Mouse (Mus musculus) thymus, postnatal 36 days (tissue): ENCODE results near the gene Ccdc157.
"Not testable (repeated sequence)": the region's sequence is repeated elsewhere in the genome, so short reads cannot be mapped to it uniquely, and the experiment has no call there.

Source experiments
- DNase-seq, 2 experiments: peaks; one replicate each; pipeline ENCODE4 v3.0.0; 2022; ENCODE audit warnings: mixed read lengths in 2 of 2

The Ccdc157 gene

DNA sequence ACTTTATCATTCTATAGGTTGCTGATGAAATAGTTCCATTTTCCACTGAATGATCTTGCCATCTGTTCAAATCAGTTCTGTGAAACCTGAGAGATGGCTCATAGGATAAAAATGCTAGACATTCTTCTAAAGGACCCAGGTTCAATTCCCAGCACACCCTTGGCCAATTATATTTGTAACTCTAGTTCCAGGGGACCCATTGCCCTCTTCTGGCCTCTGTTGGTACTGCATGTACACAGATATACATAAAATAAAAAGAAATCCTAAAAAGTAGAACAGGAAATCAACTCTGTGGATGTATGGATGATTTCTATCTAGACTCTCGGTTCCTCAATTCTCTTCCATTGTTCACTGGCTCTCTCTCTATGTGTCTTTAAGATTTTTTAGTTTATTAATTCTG is 33.0 kb downstream of the Ccdc157 start:
- DNase-seq: no peak

DNA sequence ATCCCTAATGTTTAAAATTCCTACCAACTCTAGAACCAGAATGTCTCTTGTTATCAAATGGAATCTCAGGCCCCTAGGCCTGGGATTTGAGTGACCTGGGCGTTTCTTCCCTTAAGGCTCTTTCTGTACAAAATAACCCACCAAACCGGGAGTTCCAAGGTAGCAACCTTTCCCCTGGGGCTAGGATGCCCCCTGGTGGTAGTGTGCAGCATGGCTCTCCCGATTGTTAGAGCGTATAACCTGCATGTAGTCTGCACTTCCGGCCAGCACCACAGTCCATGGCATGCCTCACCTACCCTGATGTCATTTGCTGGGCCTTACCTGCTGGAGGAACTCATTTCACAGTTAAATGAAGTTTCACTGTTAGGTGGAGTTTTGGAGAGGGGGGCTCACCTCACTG is 36.2 kb downstream of the Ccdc157 start:
- peak; percentile 24 to 30 for DNase-seq

DNA sequence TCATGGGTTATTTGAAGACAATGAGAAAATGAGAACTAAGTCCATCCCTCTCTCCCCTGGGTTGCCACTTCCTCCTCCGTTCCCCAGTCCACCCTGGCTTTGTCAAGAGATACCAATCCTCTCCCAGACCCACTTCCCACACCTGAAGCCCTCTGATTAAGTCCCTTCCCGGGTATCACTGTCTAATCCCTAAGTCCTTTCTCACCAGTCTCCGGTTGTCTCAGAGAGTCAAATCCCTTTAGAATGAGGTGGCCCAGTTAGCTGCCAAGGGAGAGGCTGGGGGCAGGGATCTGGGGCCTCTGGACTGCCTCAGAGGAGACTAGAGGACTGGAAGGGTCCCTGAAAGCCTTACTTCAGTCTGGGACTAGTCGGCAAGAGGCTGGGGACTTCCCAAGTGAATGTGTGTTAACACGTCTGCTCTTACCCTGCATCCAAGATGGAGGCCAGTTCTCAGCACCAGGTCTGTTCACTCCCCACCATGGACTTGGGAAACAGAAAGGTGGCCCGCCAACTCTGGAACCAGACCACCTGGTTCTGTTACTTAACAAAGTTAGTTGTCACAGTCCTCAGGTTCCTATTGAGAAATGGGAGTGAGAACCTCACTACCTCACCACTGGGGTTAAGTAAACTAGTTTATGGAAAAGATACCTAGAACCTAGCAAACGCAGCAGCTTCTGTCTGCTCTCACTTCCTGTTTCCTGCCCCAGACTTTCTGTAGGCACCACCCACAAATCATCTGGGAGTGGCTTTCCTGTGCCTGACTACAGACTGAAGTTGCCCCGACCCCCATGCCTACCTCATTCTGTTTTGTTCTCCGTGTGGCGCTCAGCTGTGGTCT is 37.1 kb downstream of the Ccdc157 start, which contains the start of gene Sec14l2:
TSS of gene Sec14l2 (minus strand) at position 674 of the 838 bp plus-strand sequence.
- peak; percentile 19 to 40 for DNase-seq

DNA sequence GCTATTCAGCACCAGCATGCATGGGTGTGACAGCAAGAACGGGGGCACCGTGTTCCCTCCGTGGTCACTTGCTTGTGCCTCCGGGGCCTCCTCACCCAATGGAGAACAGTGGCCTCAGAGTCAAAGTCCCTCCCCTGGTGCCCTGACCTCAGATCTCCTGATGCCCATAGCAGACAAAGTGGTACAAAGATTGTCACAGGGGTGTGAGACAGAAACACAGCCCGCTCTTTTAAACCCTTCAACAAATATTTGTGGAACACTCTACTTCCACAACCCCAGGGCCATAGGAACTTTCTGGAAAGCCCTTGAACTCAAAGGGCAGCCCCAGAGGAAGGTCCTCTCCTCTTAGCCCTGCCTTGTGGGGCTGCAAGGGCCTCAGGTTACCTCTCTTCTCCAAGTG is 37.9 kb downstream of the Ccdc157 start:
- no peak for DNase-seq

DNA sequence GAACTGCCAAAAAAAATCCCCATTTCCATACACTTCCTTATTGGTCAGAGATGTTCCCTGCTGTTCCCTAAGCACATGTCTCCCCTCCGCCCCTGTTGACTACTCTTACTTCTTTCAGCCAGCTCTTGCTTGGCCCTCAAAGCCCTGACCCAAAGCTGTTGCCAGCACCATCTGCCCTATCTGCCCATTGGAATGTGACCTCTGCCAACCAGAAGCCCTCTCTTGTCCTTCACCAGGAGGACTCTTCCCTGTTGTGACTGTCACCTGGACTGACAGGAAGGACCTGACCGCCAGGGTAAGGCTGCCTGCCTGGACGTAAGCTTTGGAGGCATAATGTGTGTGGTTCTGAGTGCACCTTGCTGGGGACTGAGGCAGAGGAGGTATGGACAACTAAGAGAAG is 38.4 kb downstream of the Ccdc157 start:
- DNase-seq: no peak

DNA sequence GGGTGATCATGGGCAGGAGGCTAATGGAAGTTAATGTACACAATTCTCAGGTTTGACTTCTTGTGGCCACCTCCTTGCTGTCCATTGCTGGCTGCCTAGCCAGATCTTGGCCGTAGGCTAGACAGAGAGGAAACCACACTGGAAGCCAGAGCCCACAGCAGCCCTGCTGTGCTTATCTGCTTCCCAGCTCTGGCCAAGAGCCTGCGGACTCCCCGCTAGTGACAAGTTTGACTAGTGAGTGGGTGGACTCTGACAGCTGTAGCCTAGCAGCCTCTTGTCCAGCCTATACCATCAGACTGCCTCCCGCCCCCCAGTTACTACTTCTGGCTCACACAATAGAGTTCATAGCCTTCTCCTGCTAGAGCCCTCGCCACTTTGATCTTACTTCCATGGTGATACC is 40.5 kb downstream of the Ccdc157 start:
- DNase-seq: no peak

DNA sequence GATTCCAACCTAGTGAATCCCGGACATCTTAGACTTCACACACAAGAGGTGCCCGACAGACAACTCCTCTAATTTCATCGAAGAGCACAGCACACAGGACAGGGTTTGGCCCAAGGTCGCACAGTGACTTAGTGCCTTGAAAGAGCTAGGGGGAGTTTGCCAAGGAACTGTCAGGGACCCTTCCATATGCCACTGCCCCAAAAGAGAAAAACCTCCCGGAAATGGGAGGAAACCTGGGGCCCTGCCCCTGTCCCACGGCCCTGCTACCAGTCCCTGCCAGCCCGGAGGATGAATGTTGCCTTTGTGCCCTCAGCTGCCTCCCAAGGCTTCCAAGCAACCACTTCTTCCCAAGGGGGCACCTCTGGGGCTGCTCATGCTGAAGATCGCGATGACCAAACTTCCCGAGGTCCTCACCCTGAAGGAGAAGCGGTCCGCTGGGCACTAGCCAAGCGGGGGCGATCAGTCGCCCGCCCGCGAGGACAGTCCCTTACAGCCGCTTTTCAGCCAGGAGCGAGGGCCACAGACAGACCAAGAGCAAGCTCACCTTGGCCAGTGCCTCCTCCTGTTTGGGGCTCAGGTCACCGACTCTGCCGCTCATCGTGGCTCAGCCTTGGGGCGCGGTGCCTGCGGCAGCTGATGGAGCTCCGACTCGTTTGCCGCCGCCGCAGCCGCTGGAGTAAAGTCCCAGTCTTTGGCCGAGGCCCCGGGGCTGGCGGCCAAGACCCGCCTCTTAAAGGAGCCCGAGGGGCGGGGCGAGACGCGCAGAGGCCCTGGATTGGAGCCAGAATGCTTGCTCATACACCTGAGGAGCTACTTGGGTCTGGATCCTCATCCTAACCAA is 41.8 kb downstream of the Ccdc157 start:
- no peak for DNase-seq

DNA sequence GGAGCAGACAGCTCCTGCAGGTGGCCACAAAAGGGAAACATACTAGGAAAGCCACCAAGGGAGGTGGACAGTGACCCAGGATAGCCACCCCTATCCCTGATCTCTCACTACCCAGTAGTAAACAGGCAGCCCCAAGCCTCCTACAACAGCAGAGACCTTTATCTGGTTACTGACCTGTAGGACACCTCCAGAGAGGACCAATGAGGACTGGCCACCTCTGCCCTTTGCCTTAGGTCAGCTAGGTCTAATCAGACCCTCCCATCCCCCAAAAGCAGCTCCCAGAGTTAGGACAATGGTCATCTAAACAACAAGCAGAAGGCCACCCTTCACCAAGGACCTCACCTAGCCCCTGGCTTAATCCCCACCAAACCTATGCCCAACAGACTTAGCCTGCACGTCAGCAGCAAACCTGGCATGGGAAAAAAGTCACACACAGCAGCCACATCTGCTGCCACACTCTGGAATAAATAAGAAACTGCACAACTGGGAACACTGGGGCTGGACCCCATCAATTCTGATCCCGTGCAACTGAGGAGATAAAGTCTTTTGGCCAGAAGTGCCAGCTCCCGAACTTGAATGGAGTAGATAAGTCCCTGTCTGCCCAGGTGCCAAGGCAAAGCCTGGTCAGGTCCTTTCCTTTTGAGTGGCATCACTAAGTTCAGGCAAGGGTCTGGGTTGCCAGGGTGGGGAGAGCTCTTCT is 42.6 kb downstream of the Ccdc157 start:
- DNase-seq: no peak

DNA sequence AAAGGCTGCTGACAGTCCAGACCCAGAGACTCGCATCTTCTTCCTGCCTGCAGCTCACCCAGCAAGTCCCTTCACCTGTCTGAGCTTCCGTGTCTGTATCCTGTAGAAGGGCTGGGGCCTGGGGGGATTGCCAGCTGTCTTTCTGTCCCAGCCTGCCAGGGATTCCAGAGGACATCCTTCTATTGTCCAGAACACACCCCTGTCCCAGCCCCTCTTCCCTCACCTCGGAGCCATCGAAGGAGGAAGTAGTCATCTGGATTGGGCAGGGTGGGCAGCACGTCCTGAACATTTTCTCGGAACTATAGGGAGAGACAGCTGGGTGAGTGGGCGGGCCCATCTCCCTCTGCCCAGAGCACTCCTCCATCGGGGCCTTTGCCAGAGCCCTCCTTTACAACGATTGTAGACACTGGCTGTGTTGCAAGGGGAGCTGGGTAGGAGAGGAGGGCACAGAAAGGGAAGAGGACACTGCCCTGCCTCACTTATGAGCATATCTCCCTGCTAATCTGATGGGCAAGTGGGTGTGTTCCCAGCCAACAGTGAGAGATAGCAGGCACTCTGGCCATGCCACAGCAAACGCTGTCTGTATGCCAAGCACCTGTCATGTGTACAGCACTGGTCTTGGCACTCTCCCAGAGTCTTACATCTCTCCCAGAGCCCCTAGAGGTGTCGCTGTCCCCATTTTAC is 43.5 kb downstream of the Ccdc157 start:
- DNase-seq: no peak

DNA sequence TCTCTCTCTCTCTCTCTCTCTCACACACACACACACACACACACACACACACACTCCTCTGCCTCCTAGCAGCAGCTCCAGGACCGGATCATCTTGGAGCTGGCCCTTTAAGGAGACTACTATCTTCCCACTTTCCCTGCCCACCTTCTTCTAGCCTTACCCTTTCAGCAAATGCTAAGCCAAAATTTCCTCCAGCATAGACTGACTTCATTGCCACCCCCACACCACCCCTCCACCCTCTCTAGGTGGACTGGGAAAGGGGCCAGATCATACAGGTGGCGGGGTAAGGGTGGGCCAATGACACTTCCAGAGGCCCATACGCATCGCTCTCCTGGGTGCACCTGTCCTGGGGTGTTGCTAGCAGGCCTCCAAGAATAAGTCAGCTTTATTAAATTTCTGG is 44.7 kb downstream of the Ccdc157 start:
- DNase-seq: no peak

DNA sequence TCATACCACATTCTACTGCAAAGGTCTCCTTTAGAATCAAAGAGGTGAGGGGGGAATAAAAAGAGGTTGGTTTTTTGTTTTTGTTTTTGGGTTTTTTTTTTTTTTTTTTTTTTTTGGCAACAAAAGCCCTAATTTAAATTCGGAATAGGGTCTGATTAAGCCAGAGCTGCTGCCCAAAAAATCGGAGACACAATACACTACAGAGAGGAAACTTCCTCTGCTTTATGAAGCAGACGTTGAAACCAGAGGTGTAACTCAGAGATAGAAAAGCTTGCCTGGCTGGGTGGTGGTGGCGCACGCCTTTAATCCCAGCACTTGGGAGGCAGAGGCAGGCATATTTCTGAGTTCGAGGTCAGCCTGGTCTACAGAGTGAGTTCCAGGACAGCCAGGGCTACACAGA is 45.6 kb downstream of the Ccdc157 start:
- not testable (repeated sequence) for DNase-seq

DNA sequence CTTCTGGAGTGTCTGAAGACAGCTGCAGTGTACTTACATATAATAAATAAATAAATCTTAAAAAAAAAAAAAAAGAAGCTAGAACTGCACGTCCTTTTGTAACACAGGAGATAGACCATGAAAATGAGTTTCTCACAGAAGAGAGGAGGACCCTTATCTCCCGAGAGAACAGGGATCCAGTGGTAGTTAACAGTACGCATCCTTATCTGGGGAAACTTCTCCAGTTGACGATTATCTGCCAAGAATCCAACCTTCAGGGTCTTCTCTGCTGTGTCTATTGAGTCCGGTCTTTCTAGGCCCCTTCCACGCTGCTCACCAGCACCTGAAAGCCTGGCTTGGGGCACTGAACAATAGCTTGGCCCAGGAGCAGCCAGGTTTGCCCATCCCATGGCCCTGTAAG is 46.1 kb downstream of the Ccdc157 start:
- DNase-seq: no peak

DNA sequence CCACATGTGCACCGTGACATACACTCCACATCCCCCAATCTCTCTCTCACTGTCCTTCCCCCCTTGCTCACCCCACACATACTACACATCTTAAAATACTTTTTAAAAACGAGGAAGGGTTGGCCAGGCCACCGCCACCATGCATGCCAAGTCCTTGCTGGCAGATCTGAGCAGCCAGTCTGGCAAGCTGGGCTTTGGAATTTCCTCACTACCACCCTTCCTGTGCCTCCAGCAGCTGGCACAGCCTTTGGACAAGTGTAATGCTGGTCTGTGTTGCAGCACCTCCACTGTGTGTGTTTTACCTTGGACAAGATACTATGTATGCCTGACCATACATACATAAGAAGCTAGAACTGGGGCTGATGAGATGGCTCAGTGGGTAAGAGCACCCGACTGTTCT is 46.6 kb downstream of the Ccdc157 start:
- no peak for DNase-seq

DNA sequence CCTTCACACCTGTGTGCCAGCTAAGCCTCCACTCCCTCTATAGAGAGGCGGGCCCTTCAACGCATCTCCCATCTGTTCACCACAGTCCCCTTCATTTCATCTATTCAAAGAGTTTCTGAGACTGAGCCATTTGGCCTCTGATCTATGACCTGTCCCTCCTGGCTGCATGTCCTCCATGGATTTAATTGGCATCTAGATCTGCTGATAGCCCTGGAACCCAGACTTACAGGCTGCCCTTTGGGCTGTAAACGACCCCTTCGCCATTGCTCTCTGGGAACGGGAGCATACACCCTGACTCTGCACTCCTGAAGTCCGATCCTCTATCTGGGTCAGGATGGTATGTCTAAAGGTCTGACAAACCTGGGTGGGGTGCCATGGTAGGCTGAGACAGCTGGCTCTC is 47.2 kb downstream of the Ccdc157 start:
- no peak for DNase-seq

DNA sequence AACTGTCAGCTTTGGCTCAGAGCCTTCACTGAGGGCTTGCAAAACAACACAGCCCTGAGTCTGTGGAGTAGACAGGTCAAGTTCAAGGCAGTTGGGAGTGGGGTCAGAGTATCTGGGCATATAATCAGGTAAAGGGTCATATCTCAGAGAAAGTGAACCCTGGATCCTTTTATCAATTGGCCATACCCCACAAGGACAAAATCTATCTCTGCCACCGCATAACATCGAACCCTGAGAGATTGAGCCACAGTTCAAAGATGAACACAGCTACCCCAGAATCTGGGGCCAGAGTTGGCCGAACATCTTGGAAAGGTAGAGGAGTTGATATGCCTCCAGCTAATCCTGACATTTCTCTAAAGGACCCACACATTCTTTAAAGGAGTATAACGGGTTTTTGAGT is 48.1 kb downstream of the Ccdc157 start:
- no peak for DNase-seq

DNA sequence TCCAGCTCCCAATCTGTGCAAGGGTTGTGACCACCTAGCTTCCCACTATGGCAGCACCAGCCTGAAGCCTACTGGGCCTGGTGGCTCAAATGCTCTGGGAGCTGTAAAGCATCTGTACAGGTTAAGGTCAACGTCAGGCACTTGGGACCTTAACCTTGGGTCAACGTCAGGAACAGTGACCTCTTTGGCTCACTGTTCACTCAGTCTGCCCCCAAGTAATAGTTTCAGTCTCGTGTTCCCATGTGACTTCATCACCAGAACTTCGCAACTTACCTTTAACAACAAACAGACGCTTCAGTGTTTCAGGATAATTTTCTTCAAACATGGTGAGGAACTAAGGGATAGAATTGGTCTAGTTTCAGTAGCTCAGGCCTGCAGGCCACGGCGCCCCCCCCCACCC is 51.4 kb downstream of the Ccdc157 start:
- DNase-seq: no peak

DNA sequence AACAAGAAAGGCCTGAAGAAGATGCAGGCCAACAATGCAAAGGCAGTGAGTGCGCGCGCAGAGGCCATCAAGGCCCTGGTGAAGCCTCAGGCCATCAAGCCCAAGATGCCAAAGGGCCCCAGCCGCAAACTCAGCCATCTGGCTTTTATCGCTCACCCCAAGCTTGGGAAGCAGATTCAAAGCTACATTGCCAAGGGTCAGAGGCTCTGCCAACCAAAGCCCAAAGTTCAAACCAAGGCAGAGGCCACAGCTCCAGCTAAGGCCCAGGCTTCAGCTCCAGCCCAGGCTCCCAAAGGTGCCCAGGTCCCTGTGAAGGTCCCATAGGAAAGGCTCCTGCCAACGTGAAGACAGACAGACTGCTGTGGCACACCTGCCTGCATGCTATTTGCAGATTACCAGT is 52.2 kb downstream of the Ccdc157 start:
- not testable (repeated sequence) for DNase-seq

DNA sequence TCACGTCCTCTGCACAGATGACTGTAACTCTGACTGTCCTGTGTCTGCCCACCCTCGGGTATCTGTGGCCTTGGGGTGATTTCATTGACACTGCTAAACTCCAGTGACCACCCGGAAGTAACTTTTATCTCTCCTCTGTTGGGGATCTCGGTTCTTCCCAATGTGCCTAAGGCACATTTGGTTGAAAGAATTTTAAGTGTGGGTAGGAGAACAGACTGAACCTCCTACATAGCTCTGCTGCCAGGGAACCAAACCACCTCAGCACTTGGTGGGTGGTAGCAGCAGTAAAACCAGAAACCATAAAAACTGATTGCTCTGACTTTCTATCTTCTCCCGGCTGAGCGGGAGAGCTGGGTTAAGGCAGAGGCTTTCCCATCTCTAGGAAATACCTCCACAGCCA is 54.6 kb downstream of the Ccdc157 start:
- no peak for DNase-seq

DNA sequence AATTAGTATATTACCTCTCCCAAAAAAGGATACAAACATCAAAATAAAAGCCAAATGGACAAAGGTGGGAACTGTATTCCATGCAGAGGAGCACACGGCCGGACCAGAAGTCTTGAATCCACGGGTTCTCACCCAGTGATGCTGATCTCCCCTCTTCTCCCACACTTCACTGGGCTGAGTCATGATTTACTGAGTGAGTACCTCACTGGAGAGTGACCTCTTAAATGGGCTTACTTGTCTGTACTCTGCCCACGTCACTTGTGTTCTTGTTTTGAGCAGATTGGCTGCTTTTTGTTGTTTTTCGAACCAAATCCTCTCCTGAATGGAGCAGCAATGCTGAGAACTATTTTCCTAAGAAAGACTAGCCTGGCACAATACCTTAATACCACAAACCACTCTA is 55.1 kb downstream of the Ccdc157 start:
- DNase-seq: no peak

DNA sequence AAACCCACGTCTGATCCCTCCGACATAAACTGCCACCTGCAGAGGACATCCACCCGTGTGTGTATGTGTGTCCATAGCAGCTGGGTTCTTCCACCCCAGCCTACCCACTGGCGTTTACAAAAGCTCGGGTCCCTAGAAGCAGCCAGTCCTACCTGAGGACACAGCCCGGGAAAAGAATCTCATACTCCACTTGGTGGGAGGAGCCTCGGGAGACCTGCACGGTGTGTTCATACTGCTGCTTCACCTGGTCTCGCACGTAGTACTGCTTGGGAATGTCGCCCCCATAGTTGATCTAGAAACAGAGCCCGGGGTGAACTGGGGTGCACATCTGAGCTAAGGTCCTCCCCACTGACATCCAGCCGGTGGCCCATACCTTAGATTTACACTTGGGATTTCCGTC is 56.6 kb downstream of the Ccdc157 start:
- no peak for DNase-seq

DNA sequence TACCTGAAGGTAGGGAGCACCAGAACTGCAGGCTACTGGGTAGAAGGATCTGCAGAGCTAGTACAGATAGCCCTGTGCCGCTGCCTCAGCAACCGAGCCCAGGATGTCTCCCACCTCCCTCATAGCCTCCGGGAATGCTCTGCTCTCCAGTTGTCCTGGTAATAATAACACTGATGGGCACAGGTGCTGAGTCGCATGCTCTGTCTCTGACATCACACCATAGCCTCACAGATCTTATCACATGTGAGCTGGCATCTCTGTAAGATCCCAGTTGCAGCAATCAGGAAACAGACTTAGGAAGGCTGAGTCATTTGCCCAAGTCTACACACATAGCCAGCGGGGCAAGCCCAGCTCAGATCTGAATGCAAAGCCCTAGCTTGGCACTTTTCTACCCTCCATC is 58.2 kb downstream of the Ccdc157 start:
- no peak for DNase-seq

DNA sequence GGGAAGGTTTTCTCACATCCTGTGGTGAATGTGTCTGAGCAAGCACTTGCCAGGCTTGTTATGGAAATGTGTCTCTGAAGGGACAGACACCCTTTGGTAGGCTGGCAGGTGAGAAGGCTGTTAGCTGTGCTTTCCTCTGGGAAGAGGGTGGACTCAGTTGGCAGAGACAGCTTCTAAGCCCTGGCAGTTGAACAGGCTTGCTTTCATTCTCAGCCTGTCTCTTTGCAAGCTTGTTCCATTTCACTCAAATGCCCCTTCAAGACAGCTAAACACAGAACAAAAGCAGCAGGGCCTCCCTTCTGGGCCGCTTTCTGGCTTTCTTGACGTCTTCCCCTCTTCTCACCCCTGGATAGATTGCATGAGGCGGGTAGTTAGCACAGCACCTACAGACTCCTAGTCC is 60.6 kb downstream of the Ccdc157 start:
- no peak for DNase-seq

DNA sequence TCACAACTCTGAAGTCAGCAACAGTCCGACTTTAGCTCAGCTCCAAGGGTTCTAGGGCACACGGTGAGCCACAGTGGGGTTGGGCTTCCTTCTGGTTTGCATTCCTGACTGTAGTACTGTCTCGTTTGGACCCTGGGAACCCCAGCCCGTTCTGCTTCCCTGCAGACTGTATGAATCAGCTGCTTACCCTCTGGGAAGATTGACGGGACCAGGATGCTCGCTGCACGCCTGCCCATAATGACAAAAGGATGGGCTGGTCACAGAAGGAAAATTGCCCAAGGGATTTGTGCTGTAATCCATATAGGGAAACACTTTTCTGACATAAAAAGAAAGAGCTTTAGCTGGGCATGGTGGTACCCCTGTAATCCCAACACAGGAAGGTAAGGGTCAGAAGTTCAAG is 61.3 kb downstream of the Ccdc157 start:
- no peak for DNase-seq
